Mouse (Mus musculus) olfactory bulb, adult 2 months (tissue): ENCODE results near the gene Nop53.

Source experiments
- CTCF ChIP-seq: fragments of 200-500 bp; IDR thresholded peaks from 2 replicates; pipeline ENCODE4 v1.5.1; 2012; ENCODE audit warnings: low read depth, mild to moderate bottlenecking, low read length, moderate library complexity; ENCODE audit not compliant: insufficient read depth
- POLR2A ChIP-seq: fragments of 200-500 bp; IDR thresholded peaks from 2 replicates; pipeline ENCODE4 v1.6.1; 2012; ENCODE audit warnings: mild to moderate bottlenecking, low read depth, low read length, moderate library complexity; ENCODE audit not compliant: insufficient read depth

DNA sequence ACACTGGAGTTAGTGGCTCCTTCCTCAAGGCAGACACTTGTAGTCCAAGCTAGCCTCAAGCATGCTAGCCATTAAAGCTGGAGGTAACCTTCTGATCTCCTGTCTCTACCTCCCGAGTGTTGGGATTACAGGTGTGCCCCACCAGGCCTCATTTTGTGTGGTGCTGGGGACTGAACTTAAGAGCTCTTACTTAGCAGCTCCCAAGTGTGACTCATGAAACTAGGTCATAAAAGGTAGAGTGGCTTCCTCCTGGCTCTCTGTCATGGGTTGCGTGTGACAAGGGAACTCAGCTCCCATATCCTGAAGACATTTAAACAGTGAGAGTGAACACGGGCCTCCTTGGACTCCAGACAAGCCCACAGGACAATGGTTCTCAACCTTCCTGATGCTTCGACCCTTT lies 47.9 kb upstream of the Nop53 start:
- no peak for TF ChIP-seq CTCF
- TF ChIP-seq POLR2A, result no peak
